Mouse (Mus musculus) ovary, postnatal 14 days (tissue): ENCODE data around the gene Drc3.
A peak's percentile ranks its signal among the peaks of the same experiment; 100 is the strongest.

ENCODE experiments used
- DNase-seq: peaks from one replicate; pipeline ENCODE4 v3.0.0; 2022; ENCODE audit warnings: low spot score

Drc3 gene

GRCm38 (mm10) chr11:60338291-60338690, 14.8 kb upstream of the Drc3 start:
- peak; percentile 21 for DNase-seq

GRCm38 (mm10) chr11:60339361-60339760, 13.8 kb upstream of the Drc3 start:
- DNase-seq, result no peak

DNA sequence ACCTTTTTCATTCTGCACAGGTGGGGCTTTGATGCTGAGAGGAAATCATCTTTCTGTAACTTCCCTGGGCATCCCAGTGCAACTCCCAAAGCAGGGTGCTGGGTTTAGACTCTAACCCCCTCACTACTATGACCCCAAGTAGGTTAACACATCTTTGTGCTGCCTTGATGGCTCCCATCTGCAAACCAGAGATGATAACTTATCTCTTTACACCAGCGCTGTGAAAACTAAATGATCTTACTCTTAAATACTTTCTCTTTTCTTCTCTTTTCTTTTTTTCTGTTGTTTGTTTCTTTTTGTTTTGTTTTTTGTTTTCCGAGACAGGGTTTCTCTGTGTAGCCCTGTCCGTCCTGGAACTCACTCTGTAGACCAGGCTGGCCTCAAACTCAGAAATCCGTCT, 7.3 kb upstream of the Drc3 start:
- DNase-seq, result no peak

- peak; percentile 33 for DNase-seq
Measured at GRCm38 (mm10) chr11:60346537-60346936, 6.6 kb upstream of the Drc3 start.

GRCm38 (mm10) chr11:60351388-60351787, 1.7 kb upstream of the Drc3 start:
- DNase-seq, result no peak

DNA sequence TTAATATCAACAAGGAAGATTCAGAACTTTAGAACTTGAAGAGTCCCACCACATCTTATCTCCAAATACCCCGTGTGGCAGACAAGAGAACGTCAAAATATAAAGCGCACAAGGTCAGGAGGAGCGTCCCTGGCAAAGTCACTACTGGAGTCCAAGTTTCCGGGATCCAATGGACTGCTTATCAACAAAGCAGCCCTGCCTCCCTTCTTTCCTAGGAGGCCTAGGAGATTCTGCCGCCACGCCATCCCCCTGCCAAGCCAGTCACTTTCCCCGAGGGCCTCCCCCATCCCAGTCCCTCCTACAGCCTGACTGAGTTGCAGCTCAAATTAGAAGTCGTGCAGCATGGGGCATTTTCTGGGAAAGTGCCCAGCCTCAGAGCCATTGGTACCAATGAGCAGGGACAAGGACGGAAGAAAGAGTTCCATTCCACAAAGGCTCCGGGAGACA, 1.2 kb upstream of the Drc3 start:
- DNase-seq, result peak; percentile 13

DNA sequence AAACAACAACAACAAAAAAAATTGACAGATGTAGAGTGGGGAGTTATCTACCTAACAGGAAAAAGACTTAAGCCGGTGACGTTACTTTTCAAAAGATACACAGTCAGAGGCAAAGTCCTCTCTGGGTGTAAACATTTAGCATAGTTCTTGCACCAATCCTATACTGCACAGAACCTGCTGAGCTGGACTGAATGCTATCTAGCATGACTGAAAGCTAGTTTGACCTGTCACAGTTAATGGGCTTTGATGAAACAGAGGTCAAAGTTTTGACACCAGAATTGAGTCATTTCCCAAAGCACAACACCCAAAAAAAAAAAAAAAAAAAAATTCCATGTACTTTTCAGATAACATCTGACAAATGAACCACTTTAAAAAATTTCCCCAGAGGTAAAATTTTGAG, 2.8 kb downstream of the Drc3 start:
- DNase-seq, result no peak

DNA sequence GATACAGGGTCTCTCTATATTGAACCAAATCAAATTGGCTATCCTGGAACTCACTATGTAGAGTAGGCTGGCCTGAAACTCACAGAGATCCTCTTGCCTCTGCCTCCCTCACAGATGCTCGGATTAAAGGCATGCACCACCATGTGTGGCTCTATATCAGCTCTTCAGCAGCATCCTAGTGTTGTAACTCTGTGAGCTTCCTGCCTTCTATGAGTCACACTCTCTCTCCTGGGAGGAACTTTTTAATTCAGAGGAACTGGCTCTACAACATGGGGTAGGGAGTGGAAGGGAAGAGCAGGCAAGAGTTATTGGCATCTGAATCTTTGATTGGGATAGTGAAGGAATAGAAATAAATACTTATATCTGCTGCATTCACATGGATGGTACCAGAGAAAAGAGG, 4.0 kb downstream of the Drc3 start:
- DNase-seq, result no peak

- no peak for DNase-seq
Measured at GRCm38 (mm10) chr11:60358548-60358947, 5.4 kb downstream of the Drc3 start.

- no peak for DNase-seq
Measured at GRCm38 (mm10) chr11:60359138-60359537, 6.0 kb downstream of the Drc3 start.

DNA sequence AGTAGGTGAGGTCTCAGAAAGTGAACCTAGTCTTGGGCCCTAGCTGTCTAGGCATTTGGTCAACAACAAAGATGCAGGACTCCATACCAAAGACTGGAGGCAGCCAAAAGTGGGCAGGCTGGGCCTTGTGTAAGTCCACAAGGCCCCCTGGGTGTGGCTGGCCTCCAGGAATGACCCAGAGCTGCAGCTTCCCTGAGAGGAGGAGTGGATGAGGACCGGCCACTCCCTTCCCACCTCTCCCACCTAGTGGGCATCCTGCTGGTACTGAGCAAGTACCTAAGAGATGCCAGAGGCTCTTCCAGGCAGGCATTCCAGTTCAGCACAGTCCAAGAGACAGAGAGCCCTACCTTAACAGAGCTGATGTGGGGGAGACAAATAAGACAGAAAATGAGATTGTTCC, 6.8 kb downstream of the Drc3 start:
- DNase-seq, result no peak

GRCm38 (mm10) chr11:60360631-60361201, 7.6 kb downstream of the Drc3 start:
- no peak for DNase-seq

- DNase-seq, result no peak
Measured at GRCm38 (mm10) chr11:60366239-60367019, 13.3 kb downstream of the Drc3 start.

GRCm38 (mm10) chr11:60367256-60367655, 14.1 kb downstream of the Drc3 start:
- no peak for DNase-seq

GRCm38 (mm10) chr11:60368909-60369308, 15.8 kb downstream of the Drc3 start:
- DNase-seq, result no peak

DNA sequence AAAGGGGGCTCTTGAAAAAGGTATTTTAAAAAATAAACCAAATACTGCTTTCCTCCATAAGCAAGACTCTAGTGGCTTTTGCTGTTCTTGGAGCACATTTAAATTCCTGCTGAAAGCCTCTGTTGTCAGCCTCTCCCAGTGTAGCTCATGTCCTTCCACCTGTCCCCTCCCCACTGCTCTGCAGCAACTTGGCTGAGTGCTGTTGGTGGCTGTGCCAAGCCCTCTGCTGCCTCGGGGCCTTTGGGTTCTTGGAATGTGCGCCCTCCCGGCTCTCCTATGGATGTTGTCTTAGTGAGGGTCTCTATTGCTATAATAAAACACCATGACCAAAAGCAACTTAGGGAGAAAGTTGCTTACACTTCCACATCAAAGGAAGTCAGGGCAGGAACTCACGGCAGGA, 16.3 kb downstream of the Drc3 start:
- DNase-seq, result no peak

GRCm38 (mm10) chr11:60370431-60370830, 17.3 kb downstream of the Drc3 start:
- DNase-seq, result no peak

DNA sequence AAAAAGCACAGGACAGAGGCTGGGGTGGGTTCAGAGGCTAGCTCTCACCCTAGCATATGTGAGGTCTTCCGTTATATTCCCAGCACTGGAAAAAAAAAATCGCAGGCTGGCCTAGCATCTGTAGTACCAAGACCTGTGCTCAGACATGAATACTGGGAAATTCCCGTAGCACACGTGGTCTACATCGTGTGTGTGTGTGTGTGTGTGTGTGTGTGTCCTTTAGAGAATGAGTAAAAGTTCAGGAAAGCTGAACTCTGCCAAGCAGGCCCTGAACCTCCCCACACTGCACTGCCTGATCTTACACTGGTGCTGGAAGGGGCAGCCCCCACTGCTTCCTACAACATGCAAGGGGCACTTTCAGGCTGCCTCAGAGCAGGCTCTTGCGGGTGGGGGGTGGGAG, 21.4 kb downstream of the Drc3 start:
- DNase-seq, result no peak

GRCm38 (mm10) chr11:60383518-60383917, 30.4 kb downstream of the Drc3 start:
- DNase-seq, result no peak

DNA sequence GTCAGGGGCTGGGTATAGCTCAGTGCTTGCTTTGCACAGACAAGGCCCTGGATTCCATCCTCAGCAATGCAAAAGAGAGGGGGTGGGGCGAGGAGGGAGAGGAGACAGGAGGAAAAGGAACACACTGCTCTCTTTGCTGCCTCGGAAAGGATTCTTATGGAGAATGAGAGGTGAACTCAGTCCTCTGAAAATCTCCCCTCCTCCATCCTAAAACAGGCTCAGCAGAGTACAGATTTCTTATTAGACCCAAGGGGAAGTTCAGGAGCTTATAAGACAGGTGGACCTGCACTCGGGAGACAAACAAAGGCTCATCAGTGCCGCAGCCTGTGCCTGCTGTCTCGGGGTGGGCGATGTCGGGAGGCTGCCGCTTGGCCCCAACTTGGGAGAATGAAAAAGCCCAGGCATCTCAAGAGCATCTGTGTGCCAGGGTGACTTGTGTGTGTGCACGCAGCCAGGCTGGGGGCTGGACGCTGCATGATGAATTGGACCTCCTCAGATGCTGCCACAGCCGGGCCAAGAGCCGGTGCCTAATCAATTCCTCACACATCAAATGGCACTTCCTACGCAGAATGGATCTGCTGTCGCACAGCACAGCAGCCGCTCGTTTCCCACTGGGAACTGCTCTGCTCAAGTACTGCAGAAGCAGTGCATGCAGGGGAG, 31.8 kb downstream of the Drc3 start:
- no peak for DNase-seq

DNA sequence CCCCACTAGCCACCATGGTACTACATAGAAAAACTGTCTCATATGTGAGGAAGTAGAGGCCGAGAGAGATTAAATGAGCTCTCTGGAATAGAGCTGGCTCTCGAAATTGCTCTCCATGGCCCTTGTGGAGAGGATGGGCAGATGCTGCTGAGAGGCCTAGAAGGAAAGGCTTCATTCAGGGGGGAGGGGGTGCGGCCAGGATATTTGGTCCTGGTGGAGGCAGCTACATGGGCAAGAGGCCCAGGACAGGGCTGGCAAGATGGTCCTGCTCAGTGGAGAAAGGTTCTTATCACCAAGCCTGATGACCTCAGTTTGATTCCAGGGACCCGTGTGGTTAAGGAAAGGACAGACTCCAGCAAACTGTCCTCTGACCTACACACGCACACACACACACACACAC, 32.8 kb downstream of the Drc3 start:
- no peak for DNase-seq

GRCm38 (mm10) chr11:60387944-60388343, 34.8 kb downstream of the Drc3 start:
- no peak for DNase-seq

- DNase-seq, result no peak
Measured at GRCm38 (mm10) chr11:60391346-60391745, 38.2 kb downstream of the Drc3 start.
